Mouse (Mus musculus): ENCODE data around the gene Spred2.

GRCm38 (mm10) chr11:20037739-20038138 is 113.6 kb downstream of the Spred2 start:
- TF ChIP-seq POLR2A (IDR thresholded peaks at IDR 0.05; ENCODE audit: insufficient read depth, low read depth, low read length) (no peak), CTCF (IDR thresholded peaks at IDR 0.05; ENCODE audit: insufficient read depth, low read depth, low read length) (no peak)
